Mouse (Mus musculus) frontal cortex, adult (tissue): ENCODE measurements at regions not wholly inside any gene's neighbourhood (a gene's known extent, or its start where the extent isn't known, plus 50 kb on each side); places are given as distances from the start of the nearest gene placed in this dataset.

Experiments
- ATAC-seq: cut with Nextera tagmentation; 2 replicates; pipeline ENCODE4 v1.9.2; 2017; ENCODE audit warnings: mild to moderate bottlenecking, moderate library complexity, mixed read lengths; ENCODE audit not compliant: low TSS enrichment

DNA sequence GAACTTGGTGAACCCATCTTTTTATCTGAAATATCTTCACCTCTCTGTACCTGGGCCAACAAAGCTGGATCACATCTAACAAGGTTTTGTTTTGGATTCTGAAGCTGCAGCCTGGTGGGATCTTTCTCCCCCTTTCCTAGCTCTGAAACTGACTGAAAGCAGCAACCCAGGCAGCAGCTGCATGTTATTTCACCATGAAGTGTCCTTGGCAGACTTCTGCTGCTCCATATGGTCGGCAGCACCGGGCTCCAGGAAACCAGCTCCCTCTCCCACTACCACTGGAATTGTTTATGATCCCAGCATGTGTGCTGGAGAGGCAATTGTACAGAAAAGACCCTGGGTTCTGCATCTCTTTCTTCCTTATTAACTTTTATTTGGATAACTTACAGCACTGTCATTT, 145.0 kb downstream of the Spata18 start:
- ATAC-seq, result no peak

DNA sequence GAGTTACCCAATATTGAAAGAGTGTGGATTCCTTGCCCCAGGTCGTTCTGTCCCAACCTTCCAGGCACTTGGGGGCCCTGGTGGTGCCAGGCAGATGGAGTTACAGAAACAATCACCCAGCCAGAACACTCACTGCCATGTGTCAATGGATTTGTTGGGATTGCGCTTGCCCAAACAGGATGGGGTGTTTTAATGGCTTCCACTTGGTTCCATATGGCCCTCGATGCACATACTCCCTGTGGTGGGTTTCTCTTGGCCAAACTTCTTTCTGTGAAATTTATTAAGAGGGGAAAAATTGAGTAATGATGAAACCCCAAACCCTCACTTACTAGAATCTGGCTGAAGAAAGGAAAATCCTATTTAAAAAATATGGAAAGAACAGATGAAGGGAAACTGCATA, 146.8 kb downstream of the Spata18 start:
- no peak for ATAC-seq

DNA sequence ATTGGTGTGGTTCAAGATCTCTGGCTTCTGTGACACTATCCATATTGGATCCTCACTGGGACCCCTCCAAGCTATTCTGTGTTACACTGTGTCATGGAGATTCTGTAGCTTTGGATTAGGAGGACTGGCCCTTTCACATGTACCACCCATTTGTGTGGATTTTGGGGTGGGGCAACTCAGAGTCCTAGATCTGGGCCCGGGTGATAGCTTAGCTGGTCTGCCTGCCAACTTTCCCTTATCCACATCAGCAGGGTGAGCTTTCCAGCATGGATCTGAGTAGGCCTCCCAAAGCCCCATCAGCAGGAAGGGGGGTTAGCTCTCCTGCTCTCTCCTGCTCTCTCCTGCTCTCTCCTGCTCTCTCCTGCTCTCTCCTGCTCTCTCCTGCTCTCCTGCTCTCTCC, 152.3 kb downstream of the Spata18 start:
- ATAC-seq, result no peak

DNA sequence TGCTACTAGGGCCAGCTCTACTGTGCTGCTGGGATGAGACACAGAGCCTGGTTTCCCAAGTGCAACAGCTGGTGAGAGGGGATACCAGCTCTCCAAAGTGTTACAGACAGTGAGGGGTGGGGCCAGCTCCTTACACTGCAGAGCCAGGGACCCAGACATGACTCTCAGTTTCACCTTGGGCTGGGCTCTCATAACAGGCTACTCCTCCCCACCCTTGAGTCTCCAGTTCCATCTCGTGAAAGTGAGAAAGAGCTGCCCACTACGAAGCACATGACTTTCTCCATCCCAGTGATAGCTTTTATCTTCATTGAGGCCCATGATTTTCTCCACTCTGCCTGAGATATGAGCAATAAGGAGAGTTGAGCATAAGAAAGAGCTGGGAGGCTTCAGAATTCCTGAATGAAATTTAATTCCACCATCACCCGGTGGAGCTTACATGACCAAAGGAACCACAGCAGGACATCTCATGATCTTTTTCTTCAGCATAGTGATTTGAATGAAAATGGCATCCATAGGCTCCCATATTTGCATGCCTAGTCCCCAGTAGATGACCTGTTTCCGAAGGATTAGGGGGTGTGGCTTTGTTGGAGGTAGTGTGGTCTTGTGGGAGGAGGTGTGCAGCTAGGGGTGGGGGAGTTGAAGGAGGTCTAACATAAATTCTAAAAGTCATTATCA, 153.5 kb downstream of the Spata18 start:
- no peak for ATAC-seq

DNA sequence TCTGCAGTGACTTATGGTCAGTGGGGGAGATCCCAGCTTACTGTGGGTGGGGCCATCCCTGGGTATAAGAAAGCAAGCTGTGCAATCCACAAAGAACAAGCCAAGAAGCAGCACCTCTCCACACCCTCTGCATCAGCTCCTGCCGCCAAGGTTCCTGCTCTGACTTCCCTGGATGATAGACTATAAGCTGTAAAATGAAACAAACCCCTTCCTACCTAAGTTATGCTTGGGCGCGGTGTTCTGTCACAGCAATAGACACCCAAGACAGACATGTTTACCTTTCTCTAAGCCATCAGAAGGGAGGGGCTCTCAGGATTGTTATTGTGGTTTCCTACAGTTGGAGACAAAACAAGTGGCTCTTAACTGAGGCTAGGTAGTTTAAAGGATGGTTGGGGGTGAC, 159.5 kb downstream of the Spata18 start:
- ATAC-seq, result no peak

DNA sequence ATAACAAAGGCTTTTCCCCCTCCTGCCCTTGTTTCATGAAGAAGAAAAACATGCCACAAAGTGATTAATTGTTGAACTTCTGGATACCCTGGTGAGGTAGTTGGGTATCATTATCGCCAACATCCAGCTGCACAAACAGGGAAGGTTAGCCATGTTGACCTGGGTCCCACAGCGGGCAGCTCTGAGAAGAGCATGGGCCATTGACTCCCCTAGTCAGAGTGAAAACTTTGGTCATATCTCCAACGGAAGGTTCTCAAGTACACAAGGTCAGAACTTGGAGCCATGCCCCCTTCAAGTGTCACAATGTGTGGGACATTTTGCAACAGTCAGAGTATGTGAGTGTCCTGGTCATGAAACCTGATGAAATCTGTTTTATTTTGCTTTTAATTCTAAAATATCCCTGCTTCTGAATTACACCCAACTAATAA, 159.9 kb downstream of the Spata18 start:
- no peak for ATAC-seq

DNA sequence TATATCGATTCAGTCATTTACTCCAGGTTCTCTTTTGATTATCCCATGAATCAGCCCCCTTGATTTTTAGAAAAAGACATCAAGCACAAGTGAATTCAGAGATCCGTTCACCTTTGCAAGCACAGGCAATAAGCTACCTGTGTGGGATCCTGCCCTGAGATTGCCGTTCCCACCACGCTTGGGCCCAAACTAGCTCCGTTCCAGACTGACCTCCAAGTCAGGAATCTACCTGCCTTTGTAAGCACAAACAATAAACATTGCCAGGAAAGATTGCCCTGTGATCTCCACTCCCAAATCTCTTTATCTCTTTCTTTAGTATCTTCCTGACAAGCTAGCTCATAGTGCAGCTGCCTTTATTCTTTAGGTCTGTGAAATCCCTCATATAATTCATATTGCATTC, 164.6 kb downstream of the Spata18 start:
- ATAC-seq, result no peak

DNA sequence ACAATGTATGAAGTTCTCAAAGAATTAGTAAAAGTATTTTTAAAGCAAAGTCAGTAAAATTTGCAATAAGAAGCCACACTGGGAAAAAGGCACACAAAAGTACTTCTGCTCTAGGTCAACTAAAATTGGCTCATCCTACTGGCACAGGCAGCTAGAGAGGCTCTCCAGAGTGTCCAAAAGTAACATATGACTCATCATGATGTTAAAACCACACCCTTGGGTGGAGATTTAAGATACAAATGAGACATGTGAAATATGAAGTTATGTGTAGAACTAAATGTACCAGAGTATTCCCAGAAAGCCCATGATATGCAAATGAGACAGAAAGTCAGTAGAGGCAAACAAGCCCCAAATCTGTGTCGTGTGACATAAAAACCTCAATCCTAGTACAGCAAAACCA, 166.0 kb downstream of the Spata18 start:
- ATAC-seq, result peak; percentile 79

DNA sequence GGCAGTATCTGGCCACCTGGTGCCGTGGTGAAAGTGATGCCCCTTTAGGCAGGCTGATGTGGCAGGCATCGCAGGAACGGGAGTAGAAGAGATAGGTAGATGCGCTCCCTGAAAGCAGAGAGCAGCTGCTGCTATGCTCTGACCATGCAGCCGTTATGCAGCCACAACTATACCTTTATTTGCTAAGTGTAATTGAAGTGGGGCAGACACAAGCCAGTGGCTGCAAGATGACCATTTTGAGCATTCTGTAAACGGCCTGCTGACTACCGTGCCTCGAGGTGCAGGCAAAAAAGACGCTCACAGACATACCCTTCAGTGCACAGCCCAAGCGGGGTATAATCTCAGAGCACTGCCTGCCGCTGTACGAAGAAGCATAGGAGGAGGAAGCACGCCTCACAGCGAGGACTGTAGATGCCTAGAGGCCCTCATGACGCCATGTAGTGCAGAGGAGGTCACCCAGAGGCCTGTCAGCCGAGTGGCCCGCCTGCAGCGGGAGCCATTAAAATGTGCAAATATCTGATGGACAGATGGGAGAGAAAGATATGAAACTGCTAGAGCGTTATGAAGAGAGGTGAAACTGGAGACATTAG, 170.9 kb downstream of the Spata18 start:
- ATAC-seq, result no peak

DNA sequence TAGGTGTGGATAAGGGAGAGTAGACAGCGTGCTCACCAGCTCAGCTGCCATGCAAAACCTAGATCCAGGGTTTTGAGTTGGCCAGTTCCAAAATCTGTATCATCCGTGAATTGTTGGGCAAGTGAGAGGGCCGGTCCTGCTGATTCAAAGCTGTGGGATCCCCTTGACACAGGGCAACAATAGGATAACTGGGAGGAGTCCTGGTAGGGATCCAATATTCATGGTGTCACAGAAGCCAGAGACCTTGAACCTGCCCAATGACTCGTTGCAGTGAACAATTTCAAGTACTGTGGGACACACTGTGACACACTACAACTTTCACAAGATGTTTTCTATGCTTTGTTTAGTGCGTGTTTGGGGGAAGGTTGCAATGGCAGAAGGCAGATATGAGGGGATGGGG, 172.2 kb downstream of the Spata18 start:
- no peak for ATAC-seq

DNA sequence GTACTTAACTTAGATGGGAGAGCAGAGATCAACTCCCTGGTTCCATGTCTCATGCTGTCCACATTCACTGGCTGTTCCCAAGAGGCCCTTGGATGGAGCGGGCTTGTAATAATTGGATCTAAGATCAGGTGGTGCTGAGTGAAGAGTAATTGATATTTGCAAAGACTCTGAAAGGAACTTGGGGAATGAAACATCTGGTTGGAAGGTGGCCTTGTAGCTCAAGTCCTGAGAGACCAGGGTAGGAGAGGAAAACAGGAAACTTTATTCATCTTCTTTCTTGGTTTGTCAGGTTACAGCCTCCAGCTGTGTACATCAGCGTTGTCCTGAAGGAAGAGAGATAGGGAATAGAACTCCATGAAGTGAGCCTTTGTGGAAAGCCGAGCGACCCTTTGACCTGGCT, 175.8 kb downstream of the Spata18 start:
- no peak for ATAC-seq

DNA sequence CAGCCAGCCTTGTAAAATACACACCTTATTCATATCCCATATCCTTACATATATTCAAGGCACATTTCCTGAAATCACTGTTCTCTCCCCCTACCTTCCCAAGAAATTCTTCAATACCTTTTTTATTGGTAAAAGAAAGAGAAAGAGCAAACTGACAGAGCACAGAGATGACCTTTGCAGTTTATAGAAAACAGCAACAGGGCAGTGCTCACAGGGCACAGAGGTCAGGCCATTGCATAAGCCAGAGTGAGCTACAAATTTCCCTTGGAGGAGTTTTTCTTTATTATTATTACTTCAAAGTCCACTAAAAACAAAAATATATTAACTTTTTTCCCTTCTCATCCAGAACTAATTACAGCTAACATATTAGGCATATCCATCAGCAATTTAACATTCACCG, 182.5 kb downstream of the Spata18 start:
- ATAC-seq, result no peak

DNA sequence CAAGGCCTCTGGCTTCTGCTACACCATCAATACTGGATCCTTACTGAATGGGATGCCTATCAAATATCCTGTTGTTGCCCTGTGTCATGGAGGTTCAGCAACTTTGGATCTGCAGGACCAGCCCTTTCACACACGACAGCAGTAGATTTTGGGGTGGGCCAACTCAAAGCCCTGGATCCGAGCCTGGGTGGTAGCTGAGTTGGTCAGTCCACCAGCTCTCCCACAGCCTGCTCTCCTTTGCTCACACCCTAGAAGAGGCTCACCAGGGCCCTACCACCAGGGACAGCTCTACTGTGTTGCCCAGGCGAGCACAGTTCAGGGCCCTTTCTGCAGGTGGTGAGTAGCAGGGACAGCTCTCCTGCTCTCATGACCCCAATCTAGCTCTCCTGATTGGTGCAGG, 192.6 kb downstream of the Spata18 start:
- no peak for ATAC-seq

DNA sequence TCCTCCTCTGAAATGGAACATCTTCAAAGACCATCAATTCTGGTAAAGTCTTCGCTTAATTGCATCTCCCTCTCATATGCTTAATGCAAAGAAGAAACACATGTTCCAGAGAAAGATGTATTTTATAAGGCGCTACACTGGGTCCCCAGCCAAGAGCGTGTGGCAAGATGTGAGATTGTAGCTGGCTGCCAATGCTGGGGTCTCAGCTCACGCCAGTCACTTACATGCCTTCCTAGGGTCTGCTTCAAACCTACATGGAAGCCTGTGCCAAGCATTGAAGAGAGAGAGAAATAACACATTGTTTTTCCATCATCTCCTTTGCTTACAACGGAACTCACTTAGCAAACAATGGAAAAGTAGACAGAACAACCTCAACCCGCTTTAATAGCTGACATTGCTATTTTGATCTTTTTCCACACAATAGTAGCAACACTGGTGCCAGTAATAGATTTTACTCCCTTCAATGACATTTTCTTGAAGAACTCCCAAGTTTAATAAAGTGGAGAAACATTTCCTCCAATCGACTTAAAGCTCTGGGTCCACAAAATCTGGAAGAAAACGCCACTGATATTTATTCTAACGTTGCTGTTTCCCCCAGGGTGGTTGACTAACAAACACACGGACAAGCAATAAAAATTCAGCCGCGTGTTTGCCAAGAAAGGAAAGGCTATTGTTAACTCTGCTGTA, 195.1 kb downstream of the Spata18 start:
- no peak for ATAC-seq

DNA sequence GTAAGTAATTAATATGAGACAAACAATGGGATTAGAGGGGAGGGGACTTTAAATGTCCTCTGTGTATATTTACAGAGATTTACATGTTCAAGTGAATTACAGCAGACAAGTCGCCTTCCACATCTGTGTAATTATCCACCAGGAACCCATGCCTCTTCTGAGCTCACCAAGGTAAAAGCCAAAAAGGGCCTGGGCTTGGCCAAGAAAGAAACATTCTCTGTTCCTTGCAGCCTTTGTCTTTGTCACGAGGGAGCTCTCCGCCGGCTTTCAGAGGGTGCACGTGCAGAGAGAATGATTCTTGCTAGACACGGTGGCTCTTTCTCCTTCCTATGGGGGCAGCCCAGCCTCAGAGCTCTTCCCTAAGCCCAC, 195.6 kb downstream of the Spata18 start:
- ATAC-seq, result no peak

DNA sequence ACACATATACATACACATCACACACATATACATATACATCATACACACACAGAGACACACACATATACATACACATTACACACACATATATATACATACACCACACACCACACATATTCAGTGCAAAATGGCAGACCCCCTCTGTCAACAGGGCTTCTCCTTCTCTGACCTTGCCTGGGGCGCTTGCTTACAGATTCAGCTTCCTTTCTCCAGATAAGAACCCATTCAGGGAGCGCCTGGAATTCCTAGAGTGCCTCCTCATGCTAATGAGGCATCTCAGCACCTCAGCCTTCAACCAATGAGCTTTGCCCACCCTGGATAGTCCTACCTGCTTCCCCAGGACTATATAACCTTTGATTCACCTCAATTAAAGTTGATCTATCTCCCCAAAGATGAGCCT, 200.3 kb downstream of the Spata18 start:
- ATAC-seq, result no peak

DNA sequence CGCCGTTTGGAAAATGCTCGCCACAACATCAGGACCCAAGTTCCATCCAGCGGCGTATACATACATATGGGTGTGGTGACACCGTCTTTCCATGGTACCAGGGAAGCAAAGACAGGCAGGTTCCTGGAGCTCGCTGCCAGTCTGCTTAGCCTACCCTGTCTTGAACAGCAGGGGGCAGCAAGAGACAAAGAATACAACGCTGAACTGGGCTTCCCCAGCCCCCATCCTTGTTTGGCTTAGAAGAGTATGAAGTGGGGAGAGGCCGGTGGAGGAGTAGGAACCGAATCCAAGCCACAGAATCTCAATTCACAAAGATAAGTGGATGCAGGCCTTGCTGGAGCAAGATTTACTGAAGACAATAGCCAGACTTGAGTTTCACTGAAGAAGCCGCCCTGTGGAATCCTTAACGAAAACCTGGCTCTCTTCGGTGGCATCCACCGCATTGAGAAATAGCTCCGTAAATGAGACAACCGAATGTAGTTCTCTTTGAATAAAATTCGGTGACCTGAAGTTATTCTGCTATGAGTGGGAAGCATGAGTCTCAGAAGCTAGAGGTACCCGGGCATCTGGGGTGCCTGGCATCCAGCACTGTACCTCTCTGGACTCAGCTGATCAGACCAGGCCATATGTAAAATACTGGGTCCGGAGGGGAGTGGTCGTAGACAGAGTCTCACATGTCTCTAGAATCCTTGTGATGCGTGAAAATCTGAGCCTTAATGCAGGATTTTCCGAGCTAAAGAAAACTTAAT, 203.0 kb downstream of the Spata18 start:
- peak; percentile 99 for ATAC-seq

DNA sequence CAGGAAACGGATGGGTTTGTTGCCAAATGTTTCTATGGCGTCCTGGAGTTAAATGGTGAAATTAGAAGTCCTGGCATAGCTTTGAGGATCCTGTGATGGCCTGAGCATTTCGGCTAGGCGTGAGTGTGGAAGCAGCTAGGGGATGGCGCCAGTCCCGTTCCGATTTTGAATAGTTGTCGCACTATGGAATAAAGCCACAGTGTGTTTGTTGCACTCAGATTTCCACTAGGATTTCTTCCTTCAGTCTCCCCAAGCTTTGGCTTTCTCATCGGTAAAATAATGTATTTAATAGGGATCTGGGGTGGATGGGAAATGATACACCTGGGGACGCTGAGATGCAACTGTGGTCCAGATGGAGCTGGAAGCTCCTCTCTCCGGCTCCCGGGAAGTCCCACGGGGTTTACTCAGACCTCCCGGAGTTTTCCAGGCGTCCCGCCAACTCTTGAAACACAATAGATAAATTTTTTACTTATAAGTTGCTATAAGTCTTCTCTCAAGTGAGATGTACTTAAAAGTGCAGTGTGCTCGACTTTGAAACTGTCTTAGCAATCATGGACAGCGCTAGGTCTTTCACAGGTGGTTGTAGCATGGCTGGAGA, 203.7 kb downstream of the Spata18 start:
- ATAC-seq, result no peak

DNA sequence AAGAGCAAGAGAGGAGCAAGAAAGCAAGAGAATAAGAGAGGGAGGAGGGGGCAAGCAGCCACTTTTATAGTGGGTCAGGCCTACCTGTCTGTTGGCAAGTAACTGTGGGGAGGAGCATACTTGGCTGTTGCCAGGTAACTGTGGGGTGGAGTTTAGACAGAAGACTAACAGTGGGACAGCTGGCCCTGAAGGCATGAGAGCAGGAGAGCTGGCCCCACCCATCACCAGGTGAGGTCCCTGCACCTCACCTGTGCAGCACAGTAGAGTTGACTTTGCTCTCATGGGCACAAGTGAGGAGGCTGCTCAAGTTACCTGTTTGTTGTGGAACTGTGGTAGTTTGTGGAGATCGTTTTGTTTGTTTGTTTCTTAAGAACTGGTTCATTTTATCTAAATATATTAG, 208.1 kb downstream of the Spata18 start:
- no peak for ATAC-seq

DNA sequence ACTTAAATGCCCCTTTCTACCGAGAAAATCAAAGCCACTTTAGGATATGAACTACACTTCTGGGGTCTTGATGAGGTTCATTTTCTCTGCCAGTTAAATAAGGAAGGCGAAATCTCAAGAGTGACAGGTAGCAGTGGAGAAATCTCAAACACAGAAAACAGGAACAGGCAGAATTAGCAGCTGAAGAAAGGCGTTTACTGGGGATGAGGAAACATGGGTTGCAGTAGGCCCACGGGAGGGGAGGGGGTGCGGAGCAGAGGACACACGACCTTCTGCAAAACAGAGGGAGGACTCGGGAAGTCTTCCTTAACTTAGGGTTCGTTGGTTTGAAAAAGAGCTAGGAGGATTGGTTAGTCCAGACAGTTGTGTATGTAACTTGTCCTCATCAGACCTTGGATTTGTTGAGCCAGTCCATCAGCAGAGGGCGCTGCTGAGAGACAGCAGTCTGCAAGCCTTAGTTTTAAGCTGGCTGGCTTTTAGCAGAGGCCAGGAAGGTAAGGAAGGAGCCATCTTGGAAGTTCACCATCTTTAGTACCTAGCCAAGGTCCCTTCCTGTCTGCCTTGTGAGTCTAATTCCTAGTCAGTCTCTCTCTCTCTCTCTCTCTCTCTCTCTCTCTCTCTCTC, 204.0 kb downstream of the Usp46 start:
- ATAC-seq, result peak; percentile 52; the same call in 1 of the 2 replicates

DNA sequence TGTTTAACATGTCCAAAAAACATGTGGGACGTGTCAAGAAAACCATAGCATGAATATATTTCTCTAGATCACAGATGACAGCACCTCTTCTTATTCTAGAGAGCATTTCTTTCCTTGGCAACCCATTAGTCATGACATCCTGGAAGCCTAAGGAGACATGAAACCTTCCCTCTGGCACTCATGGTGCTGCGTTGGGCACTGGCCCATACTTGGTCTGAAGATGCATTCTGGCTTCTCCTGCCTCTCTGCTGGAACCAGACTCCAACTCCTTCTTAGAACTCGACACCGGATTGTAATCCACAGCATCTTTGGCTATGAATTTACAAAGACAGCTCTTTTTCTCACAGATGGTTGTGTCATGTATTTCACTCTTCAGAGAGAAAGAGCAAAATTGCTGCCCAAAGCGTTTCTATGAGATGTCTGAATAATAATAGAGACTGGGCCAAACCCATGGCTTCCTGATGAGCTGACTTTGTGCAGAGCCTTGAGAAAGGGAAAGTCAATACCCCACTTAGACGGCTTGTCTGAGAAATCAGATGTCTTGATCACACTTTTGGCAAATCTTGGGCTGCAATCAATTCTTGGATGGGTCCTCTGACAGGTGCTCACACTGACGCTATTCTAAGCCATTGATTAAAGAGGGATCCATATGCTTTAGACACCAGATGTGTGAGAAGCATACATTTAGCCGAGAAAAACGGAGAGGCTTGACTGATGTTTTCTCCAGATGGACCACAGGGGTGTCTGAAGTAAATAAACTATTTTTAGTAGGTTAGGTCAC, 195.4 kb downstream of the Usp46 start:
- ATAC-seq, result peak; percentile 69
